Mouse (Mus musculus) E14TG2a.4 (cell line): ENCODE measurements around the gene Nagpa.

ENCODE experiments used
- CTCF ChIP-seq: conservative IDR thresholded peaks from 2 replicates; pipeline ENCODE4 v1.5.1; 2014; ENCODE audit warnings: low read length
- NANOG ChIP-seq: IDR thresholded peaks from 2 replicates; pipeline ENCODE4 v1.6.1; 2014; ENCODE audit warnings: borderline replicate concordance, low read length, mixed read lengths
- POU5F1 ChIP-seq: IDR thresholded peaks from 2 replicates; pipeline ENCODE4 v1.6.1; 2014; ENCODE audit warnings: low read length, borderline replicate concordance

DNA sequence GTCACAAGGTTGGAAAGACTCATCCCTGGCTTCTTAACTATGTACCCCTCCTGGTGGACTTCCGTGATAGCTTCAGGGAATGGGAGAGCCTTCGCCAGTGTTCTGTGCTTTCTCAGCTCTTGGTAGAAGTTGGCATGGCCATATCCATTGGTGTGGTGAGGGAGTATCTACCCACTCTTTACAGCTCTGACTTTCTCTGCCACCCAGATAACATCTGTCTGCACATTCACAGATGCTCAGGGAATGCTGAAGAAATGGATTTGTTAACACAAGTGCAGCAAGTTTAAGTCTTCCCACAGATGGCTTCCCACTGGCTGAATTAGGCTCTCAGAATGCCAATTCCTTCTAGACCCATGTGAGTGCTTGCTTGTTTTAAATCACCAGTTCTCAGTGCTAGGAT, 10.3 kb upstream of the Nagpa start:
- TF ChIP-seq CTCF (no peak), POU5F1 (no peak), NANOG (no peak)
